ENCODE assay signal across 7 mouse cellular contexts in the genomic region with DNA sequence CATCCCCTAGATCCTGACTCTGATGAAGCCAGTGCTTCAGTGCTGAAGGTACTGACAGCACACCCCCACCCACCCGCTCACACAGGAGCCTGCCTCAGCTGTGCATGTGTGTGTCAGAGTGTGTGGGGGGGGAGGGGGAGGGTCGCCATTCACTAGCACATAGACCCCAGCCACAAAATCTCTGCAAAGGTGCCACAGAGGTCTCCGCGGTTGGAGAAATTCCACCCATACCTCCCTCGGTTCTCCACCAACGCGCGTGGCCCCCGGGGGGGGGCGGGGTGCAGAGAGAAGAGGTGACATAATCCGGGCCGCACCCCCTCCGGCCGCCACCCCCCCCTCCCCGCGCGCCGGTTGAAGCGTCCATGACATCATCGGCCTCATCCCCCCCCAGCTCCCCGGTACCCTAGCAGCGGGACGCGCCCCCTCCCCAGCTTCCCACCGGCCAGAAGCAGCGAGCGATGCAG. TPM values are rescaled to one million over a fixed set of nuclear protein-coding genes. Genes with fewer than 3 reads are reported as not detected.
DNase-seq lines count a peak whose midpoint lies in the region; ATAC-seq and TF ChIP-seq lines count a peak whose summit lies in the region.

No protein-coding gene starts in this region.

- no peaks in the 10 kb centered on the region for H3K9me3 ChIP-seq in forebrain, embryonic 16.5 days (ENCODE audit: control insufficient read depth, low read length)
- H3K9me3 ChIP-seq in liver, embryonic 16.5 days (replicated peaks; ENCODE audit: control insufficient read depth, low read length): no peaks in the 10 kb centered on the region

- H3K4me2 ChIP-seq in forebrain, embryonic 16.5 days (ENCODE audit: low read length): peak overlapping the region; percentile 85
- peak overlapping the region; percentile 99 for H3K4me2 ChIP-seq in liver, embryonic 16.5 days (ENCODE audit: low read depth, low read length)

- peaks cover 5% of the 10 kb centered on the region; the same call in 1 of the 2 replicates for H3K79me2 ChIP-seq in liver, adult 2 months (ENCODE audit: control insufficient read depth, insufficient read depth, low read length)

- 1% methylated on average over 25 of the region's 27 CpGs for WGBS in liver, adult 2 months
- 2% methylated on average over 25 of the region's 27 CpGs for WGBS in bone marrow, adult 2 months
- 0% methylated on average over 21 of the region's 27 CpGs for WGBS in forebrain, embryonic 16.5 days
- 2% methylated on average over 24 of the region's 27 CpGs for WGBS in liver, embryonic 16.5 days (ENCODE audit: insufficient replicate concordance)

- no peak for TF ChIP-seq POLR2A in liver, adult 2 months (IDR thresholded peaks at IDR 0.05; ENCODE audit: extremely low read depth, insufficient read depth, low read length)
- no peak for TF ChIP-seq POLR2A in bone marrow, adult 2 months (IDR thresholded peaks at IDR 0.05; ENCODE audit: borderline replicate concordance, control insufficient read depth, low read depth, low read length)

- peak overlapping the region; percentile 98 for H3K4me3 ChIP-seq in liver, adult 2 months (ENCODE audit: insufficient read depth, low read depth, low read length)
- H3K4me3 ChIP-seq in bone marrow, adult 2 months (replicated peaks; ENCODE audit: control insufficient read depth, low read depth, low read length): peak overlapping the region; percentile 74
- peak overlapping the region; percentile 82 for H3K4me3 ChIP-seq in forebrain, embryonic 16.5 days (replicated peaks; ENCODE audit: low read length)
- peak overlapping the region; percentile 73 for H3K4me3 ChIP-seq in liver, embryonic 16.5 days (ENCODE audit: low read depth, low read length)

- no peaks in the 10 kb centered on the region for H3K36me3 ChIP-seq in liver, adult 2 months (ENCODE audit: control insufficient read depth, insufficient read depth, low read length)
- H3K36me3 ChIP-seq in forebrain, embryonic 16.5 days (ENCODE audit: control insufficient read depth, insufficient read depth): no peaks in the 10 kb centered on the region
- no peaks in the 10 kb centered on the region for H3K36me3 ChIP-seq in liver, embryonic 16.5 days (ENCODE audit: control insufficient read depth, insufficient read depth)

- peak overlapping the region; percentile 92 for H3K9ac ChIP-seq in liver, adult 2 months (ENCODE audit: low read depth, low read length)
- peak overlapping the region; percentile 79 for H3K9ac ChIP-seq in forebrain, embryonic 16.5 days (replicated peaks; ENCODE audit: low read depth, low read length)
- peak overlapping the region; percentile 77 for H3K9ac ChIP-seq in liver, embryonic 16.5 days (ENCODE audit: low read depth, low read length)

- H3K27ac ChIP-seq in liver, adult 2 months (replicated peaks; ENCODE audit: insufficient read depth, low read depth, low read length): peak overlapping the region; percentile 50
- no peak overlapping the region; the same call in 1 of the 2 replicates for H3K27ac ChIP-seq in bone marrow, adult 2 months (ENCODE audit: control insufficient read depth, insufficient read depth, low read depth, low read length, poor library complexity)
- H3K27ac ChIP-seq in forebrain, embryonic 16.5 days (ENCODE audit: low read length): peak overlapping the region; percentile 58; the same call in 1 of the 2 replicates
- H3K27ac ChIP-seq in liver, embryonic 16.5 days (ENCODE audit: low read length): peak overlapping the region; percentile 39; the same call in 1 of the 2 replicates

- peaks cover 21% of the 10 kb centered on the region for H3K4me1 ChIP-seq in liver, adult 2 months (ENCODE audit: control insufficient read depth, insufficient read depth, low read length)
- H3K4me1 ChIP-seq in bone marrow, adult 2 months (ENCODE audit: control insufficient read depth, insufficient read depth, low read length): no peaks in the 10 kb centered on the region
- H3K4me1 ChIP-seq in forebrain, embryonic 16.5 days (replicated peaks; ENCODE audit: control insufficient read depth, insufficient read depth, low read length): peaks cover 14% of the 10 kb centered on the region
- peaks cover 12% of the 10 kb centered on the region for H3K4me1 ChIP-seq in liver, embryonic 16.5 days (ENCODE audit: control insufficient read depth, low read depth, low read length)

- no peak for DNase-seq in liver, adult 2 months (ENCODE audit: extremely low read depth, low read depth, low spot score)
- DNase-seq in liver: no peak
- DNase-seq in yolk sac, embryonic 10.5 days (ENCODE audit: low spot score): no peak
- no peak for DNase-seq in spleen, postnatal 36 days (ENCODE audit: low spot score in 2 of 2)

- no peaks in the 10 kb centered on the region for H3K27me3 ChIP-seq in liver, adult 2 months (ENCODE audit: control insufficient read depth, insufficient read depth, low read length)
- H3K27me3 ChIP-seq in forebrain, embryonic 16.5 days (replicated peaks; ENCODE audit: control insufficient read depth, insufficient read depth, low read length): no peaks in the 10 kb centered on the region; the same call in 1 of the 2 replicates
- peaks cover 19% of the 10 kb centered on the region for H3K27me3 ChIP-seq in liver, embryonic 16.5 days (ENCODE audit: control insufficient read depth, insufficient read depth, low read depth, low read length)

- no peak for TF ChIP-seq CTCF in liver, adult 2 months (IDR thresholded peaks at IDR 0.05; ENCODE audit: low read depth, low read length)
- no peak for TF ChIP-seq CTCF in bone marrow, adult 2 months (IDR thresholded peaks at IDR 0.05; ENCODE audit: control insufficient read depth, insufficient read depth, low read length)

- peak; percentile 77 for ATAC-seq in forebrain, embryonic 16.5 days
- ATAC-seq in liver, embryonic 16.5 days (ENCODE audit: low read depth): no peak

RNA-seq across cellular contexts. Expression of a gene that starts 0.4 kb away (rescaled TPM):
- total RNA-seq in liver, adult 2 months (2014; rRNA removed): 8.0 and 11.3 TPM in 2 replicates
- 26.9 and 30.7 TPM in 2 replicates for polyA plus RNA-seq in liver, adult 2 months (2012; rRNA removed)
- 0.72 and 2.6 TPM in 2 replicates for polyA plus RNA-seq in bone marrow, adult 2 months (2011; ENCODE audit: insufficient read depth, insufficient read length, low replicate concordance, missing spikeins)
- 8.4 and 11.3 TPM in 2 replicates for polyA plus RNA-seq in forebrain, embryonic 16.5 days (2015; fragmentation: Nextera tagmentation; extraction: Ambion mirVana)
- polyA plus RNA-seq in liver, embryonic 16.5 days (2015; fragmentation: Nextera tagmentation; extraction: Ambion mirVana): 1.6 and 1.9 TPM in 2 replicates

RNA-seq across cellular contexts. Expression of a gene that starts 12.4 kb away (rescaled TPM):
- 1.0 and 1.8 TPM in 2 replicates for total RNA-seq in liver, adult 2 months (2014; rRNA removed)
- polyA plus RNA-seq in liver, adult 2 months (2012; rRNA removed): 3.4 and 3.7 TPM in 2 replicates
- polyA plus RNA-seq in bone marrow, adult 2 months (2011; ENCODE audit: insufficient read depth, insufficient read length, low replicate concordance, missing spikeins): 2.3 and 5.4 TPM in 2 replicates
- polyA plus RNA-seq in forebrain, embryonic 16.5 days (2015; fragmentation: Nextera tagmentation; extraction: Ambion mirVana): 13.7 and 14.7 TPM in 2 replicates
- 4.1 and 4.5 TPM in 2 replicates for polyA plus RNA-seq in liver, embryonic 16.5 days (2015; fragmentation: Nextera tagmentation; extraction: Ambion mirVana)

RNA-seq across cellular contexts. Expression of a gene that starts 12.4 kb away (rescaled TPM):
- total RNA-seq in liver, adult 2 months (2014; rRNA removed): 6.3 and 6.7 TPM in 2 replicates
- 2.0 and 2.1 TPM in 2 replicates for polyA plus RNA-seq in liver, adult 2 months (2012; rRNA removed)
- polyA plus RNA-seq in bone marrow, adult 2 months (2011; ENCODE audit: insufficient read depth, insufficient read length, low replicate concordance, missing spikeins): 2.5 and 3.1 TPM in 2 replicates
- polyA plus RNA-seq in forebrain, embryonic 16.5 days (2015; fragmentation: Nextera tagmentation; extraction: Ambion mirVana): 12.5 and 17.2 TPM in 2 replicates
- polyA plus RNA-seq in liver, embryonic 16.5 days (2015; fragmentation: Nextera tagmentation; extraction: Ambion mirVana): 7.9 and 8.8 TPM in 2 replicates

RNA-seq across cellular contexts. Expression of a gene that starts 22.2 kb away (rescaled TPM):
- total RNA-seq in liver, adult 2 months (2014; rRNA removed): 67.1 and 86.0 TPM in 2 replicates
- polyA plus RNA-seq in liver, adult 2 months (2012; rRNA removed): 138 and 165 TPM in 2 replicates
- polyA plus RNA-seq in bone marrow, adult 2 months (2011; ENCODE audit: insufficient read depth, insufficient read length, low replicate concordance, missing spikeins): 133 and 165 TPM in 2 replicates
- polyA plus RNA-seq in forebrain, embryonic 16.5 days (2015; fragmentation: Nextera tagmentation; extraction: Ambion mirVana): 57.1 and 62.3 TPM in 2 replicates
- polyA plus RNA-seq in liver, embryonic 16.5 days (2015; fragmentation: Nextera tagmentation; extraction: Ambion mirVana): 43.0 and 48.3 TPM in 2 replicates

RNA-seq across cellular contexts. Expression of a gene that starts 25.2 kb away (rescaled TPM):
- total RNA-seq in liver, adult 2 months (2014; rRNA removed): 30.9 and 33.8 TPM in 2 replicates
- 22.3 and 24.1 TPM in 2 replicates for polyA plus RNA-seq in liver, adult 2 months (2012; rRNA removed)
- 34.3 and 42.3 TPM in 2 replicates for polyA plus RNA-seq in bone marrow, adult 2 months (2011; ENCODE audit: insufficient read depth, insufficient read length, low replicate concordance, missing spikeins)
- polyA plus RNA-seq in forebrain, embryonic 16.5 days (2015; fragmentation: Nextera tagmentation; extraction: Ambion mirVana): 117 and 124 TPM in 2 replicates
- 37.0 and 41.0 TPM in 2 replicates for polyA plus RNA-seq in liver, embryonic 16.5 days (2015; fragmentation: Nextera tagmentation; extraction: Ambion mirVana)
